Mouse (Mus musculus): ENCODE data around the gene Klhl11.

- TF ChIP-seq CTCF (IDR thresholded peaks at IDR 0.05; ENCODE audit: low read depth, low read length) (no peak), GATA1 (IDR thresholded peaks at IDR 0.05; ENCODE audit: borderline replicate concordance, low read length) (no peak), TAL1 (conservative IDR thresholded peaks at IDR 0.05; ENCODE audit: low read depth, low read length) (no peak), GATA2 (IDR thresholded peaks at IDR 0.05; ENCODE audit: borderline replicate concordance, low read depth, low read length) (no peak), POLR2AphosphoS5 (IDR thresholded peaks at IDR 0.05; ENCODE audit: insufficient replicate concordance, low read depth, low read length) (no peak)
Measured at GRCm38 (mm10) chr11:100462699-100463098, 9.8 kb downstream of the Klhl11 start.
